Mouse (Mus musculus) erythroblast, embryonic 14.5 days (primary cell): ENCODE data around the gene Clec2l. TPM values are rescaled to one million over a fixed set of nuclear protein-coding genes. Genes with fewer than 3 reads are reported as not detected.

Source experiments
- H3K27me3 ChIP-seq: 2 replicates; pipeline ENCODE4 v1.6.1; 2012; ENCODE audit warnings: inconsistent platforms; ENCODE audit not compliant: control insufficient read depth
- H3K36me3 ChIP-seq: 2 replicates; pipeline ENCODE4 v1.6.1; 2012; ENCODE audit warnings: mild to moderate bottlenecking, inconsistent platforms; ENCODE audit not compliant: control insufficient read depth
- H3K4me1 ChIP-seq: 2 replicates; pipeline ENCODE4 v1.6.1; 2012; ENCODE audit warnings: inconsistent platforms; ENCODE audit not compliant: control insufficient read depth
- H3K4me3 ChIP-seq: replicated peaks from 2 replicates; pipeline ENCODE3; 2012; ENCODE audit warnings: moderate library complexity, mild to moderate bottlenecking, inconsistent platforms
- H3K9me3 ChIP-seq: 2 replicates; pipeline ENCODE4 v1.6.1; 2012; ENCODE audit warnings: low read length, inconsistent platforms, mixed read lengths; ENCODE audit not compliant: control insufficient read depth
- GATA1 ChIP-seq: IDR thresholded peaks from 2 replicates; pipeline ENCODE4 v1.6.1; 2012; ENCODE audit warnings: low read length, inconsistent platforms, mixed read lengths
- TAL1 ChIP-seq: IDR thresholded peaks from 3 replicates; pipeline ENCODE4 v1.6.1; 2012; ENCODE audit warnings: low read length, inconsistent platforms, mixed read lengths
- polyA plus RNA-seq: library from polyadenylated mRNA; stranded (reverse); fragments of >175 nt; gene quantifications from 2 replicates; pipeline ENCODE4 v1.2.3, GENCODE M21; 2012

Gene Clec2l
- polyA plus RNA-seq, 1 experiment, result 0.12 TPM

DNA sequence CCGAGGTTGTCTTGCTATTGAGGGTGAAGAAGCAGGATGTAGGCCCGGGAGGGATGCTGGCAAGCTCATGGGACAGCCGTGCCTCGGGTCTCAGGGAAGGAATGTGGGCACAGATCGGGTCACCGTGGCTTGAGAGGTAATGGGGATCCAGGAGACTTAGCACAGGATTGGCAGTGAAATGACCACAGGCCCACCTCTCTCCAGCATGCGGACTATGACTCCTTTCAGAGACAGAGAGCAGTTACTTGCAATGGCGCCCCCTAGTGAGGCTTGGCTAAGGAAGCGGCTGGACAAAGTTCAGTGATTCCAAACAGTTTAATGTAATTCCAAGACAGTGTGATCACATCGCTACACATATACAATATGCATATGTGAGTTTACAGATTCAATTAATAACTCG is 24.3 kb downstream of the Clec2l start:
- Histone ChIP-seq H3K27me3 (no peaks in the 10 kb centered on the region), H3K9me3 (no peaks in the 10 kb centered on the region), H3K4me3 (no peak overlapping the region), H3K4me1 (no peaks in the 10 kb centered on the region), H3K36me3 (peaks cover 56% of the 10 kb centered on the region)
- TF ChIP-seq TAL1, result no peak
- no peak for TF ChIP-seq GATA1

DNA sequence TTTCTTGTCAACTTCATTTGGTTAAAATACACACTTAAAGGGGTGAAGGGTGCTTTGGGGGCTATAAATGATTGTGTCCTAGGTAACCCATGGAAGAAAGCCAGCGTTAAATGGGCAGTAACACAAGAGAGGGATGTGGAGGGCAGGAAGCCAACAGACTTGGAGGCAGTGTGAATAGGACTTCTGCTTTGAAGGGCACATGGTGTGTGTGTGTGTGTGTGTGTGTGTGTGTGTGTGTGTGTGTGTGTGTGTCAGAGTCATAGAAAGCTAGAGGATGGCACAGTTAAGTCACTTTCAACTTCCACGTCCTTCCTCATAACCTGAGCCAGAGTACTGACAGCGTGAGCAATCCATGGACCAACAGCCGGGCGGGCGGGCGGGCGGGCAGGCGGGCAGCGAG is 26.0 kb downstream of the Clec2l start:
- peaks cover 5% of the 10 kb centered on the region for H3K4me1 ChIP-seq
- H3K9me3 ChIP-seq, result no peaks in the 10 kb centered on the region
- no peaks in the 10 kb centered on the region for H3K27me3 ChIP-seq
- peaks cover 72% of the 10 kb centered on the region for H3K36me3 ChIP-seq
- H3K4me3 ChIP-seq, result no peak overlapping the region
- TF ChIP-seq TAL1 (no peak), GATA1 (no peak)

DNA sequence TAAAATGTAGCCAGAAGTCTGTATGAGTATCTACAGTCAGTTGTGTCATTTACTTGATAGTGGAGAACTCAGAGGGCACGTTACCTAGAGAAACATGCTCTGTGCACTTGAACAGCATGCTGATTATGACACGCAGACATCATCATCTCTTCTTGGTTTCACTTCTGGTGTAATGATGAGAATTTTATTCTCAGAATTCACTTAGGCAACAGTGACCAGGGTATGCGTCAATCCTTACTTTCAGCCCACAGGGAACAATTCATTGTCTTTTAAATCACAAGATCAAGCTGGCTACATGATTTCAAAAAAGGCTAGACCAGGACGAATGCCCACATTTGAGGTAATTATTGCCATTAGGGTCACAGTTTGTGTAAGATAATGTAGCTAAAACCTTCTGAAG is 27.7 kb downstream of the Clec2l start:
- peaks cover 90% of the 10 kb centered on the region for H3K36me3 ChIP-seq

DNA sequence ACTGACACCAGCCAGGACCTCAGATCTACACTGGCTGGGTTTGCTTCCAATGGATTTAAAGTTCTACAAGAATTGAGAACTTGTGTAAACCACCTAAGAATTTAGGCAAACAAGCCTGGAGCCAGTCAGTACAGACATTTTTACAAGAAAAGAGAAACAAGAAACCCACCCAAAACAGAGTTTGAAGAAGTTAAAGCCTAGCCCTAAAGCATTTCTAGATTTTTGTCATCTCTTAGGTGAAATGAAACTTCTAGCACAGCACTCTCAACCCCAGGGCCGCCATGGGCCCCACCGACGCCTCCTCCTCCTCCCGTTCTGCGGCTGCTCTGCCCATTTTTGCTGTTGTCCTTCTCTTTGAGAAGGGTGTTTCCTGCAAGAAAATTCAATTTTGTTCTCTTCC is 28.2 kb downstream of the Clec2l start:
- TF ChIP-seq GATA1 (no peak), TAL1 (no peak)
- Histone ChIP-seq H3K4me3 (no peak overlapping the region), H3K36me3 (peaks cover 94% of the 10 kb centered on the region), H3K4me1 (peaks cover 8% of the 10 kb centered on the region), H3K27me3 (no peaks in the 10 kb centered on the region), H3K9me3 (no peaks in the 10 kb centered on the region)

More for the DNA sequence above, 27.7 kb downstream of the Clec2l start:
- no peaks in the 10 kb centered on the region for H3K9me3 ChIP-seq
- H3K27me3 ChIP-seq, result no peaks in the 10 kb centered on the region
- H3K4me1 ChIP-seq, result peaks cover 8% of the 10 kb centered on the region
- TF ChIP-seq TAL1 (no peak), GATA1 (no peak)
- no peak overlapping the region for H3K4me3 ChIP-seq

DNA sequence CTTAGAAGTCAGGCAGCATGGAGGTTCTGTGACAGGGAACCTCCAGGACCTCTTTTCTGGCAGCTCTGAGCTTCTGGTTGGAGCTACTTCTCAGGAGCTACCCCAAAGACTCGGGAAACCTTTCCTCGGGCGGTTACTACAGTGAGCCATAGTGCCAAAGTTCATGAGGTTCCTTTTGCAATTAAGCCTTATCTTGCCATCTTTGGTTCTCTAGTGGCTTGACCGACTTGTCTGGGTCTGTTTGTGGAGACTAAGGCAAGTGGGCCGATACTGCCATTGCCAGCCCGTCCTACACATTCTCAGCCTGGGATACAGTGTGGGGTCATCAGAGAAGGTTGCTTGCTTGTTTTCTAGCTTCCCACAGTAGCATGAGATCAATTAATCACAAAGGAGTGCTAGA is 29.7 kb downstream of the Clec2l start:
- Histone ChIP-seq H3K9me3 (no peaks in the 10 kb centered on the region), H3K27me3 (no peaks in the 10 kb centered on the region), H3K36me3 (peaks cover 94% of the 10 kb centered on the region), H3K4me1 (peaks cover 8% of the 10 kb centered on the region), H3K4me3 (no peak overlapping the region)
- TF ChIP-seq GATA1 (no peak), TAL1 (no peak)

DNA sequence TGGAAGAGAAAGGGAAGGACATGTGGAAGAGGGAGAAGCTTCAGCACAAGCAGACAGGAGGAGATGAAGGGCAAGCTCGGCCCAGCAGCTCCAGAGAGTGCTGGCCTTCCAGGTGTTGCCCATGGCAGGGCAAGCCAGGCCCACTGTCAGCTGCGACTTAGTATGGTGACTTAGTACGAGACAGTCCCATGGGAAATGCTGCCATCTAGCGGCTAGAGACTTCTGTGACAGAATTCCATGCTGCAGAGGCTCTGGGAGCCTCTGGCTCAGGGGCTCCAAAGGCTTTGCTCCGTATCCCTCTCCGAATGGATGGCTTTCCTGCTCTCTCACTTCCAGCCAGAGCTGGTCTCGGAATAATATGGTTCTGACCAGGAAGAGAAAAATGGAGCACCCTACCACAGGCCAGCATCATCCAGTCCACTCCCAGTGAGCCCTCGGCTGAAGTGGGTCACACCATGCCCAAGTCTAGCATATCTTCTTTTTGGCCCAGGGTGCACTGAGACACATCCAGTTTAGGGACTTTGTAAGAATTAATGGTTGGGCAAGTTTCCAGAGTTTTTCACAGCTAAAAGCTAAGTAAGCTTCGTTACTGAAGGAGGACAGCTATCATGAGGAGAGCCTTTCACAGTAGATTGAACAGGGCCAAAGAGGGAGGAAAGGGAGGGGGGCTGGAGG is 32.6 kb downstream of the Clec2l start:
- Histone ChIP-seq H3K27me3 (no peaks in the 10 kb centered on the region; the same call in 1 of the 2 replicates), H3K4me1 (peaks cover 8% of the 10 kb centered on the region), H3K9me3 (no peaks in the 10 kb centered on the region), H3K4me3 (no peak overlapping the region), H3K36me3 (peaks cover 97% of the 10 kb centered on the region)
- TF ChIP-seq TAL1, result no peak
- no peak for TF ChIP-seq GATA1

DNA sequence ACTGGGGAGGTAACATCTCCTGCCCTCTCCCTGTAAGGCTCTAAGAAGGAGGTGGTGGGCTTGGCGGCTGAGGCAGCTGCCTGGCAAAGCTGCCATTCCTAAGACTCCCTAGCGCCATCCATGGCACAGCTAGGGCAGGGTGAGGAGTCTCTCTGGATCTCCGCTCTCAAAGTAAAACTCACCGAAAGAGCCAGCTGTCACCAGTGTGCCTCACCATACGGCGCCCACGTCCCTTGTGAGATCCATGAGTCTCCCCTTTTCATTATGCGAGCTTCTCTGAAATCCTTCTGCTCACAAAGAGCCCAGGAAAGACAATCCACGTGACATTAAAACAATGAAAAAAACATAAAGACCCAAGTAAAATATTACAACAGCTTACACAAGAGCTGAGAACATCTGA is 33.7 kb downstream of the Clec2l start:
- TF ChIP-seq GATA1 (no peak), TAL1 (no peak)
- no peaks in the 10 kb centered on the region; the same call in 1 of the 2 replicates for H3K27me3 ChIP-seq

DNA sequence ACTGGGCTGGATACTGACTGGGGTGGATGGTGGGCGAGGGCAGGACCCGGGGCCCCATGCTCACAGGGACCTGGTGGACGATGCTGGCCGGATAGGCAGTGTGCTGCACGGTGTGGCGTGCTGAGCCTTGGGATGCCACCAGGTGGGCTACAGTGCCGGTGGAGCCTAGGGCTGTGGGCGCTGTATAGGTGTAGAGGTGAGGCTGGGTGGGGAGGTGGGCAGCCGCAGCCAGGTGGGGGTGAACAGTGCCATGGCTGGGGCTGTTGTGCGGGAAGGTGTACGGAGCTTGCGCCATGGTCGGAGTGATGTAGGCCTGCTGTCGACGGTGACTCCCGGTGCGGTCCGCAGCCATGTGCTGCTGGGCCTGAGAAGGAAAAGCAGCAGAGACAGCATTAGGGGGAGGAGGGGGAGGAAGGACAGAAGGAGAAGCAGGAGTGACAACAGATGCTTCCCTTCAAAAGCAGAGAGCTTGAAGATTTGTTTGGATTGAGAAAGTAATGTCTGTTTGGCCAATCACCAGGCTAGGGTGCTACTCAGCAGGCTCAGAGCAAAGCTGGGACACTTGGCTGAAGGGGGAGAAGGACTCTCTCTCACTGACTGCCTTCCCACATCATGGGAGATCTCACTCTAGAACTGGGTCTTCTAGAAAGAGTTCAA is 35.5 kb downstream of the Clec2l start:
- TF ChIP-seq TAL1 (no peak), GATA1 (no peak)
- H3K4me3 ChIP-seq, result no peak overlapping the region
- H3K36me3 ChIP-seq, result peaks cover 97% of the 10 kb centered on the region

More for the DNA sequence above, 33.7 kb downstream of the Clec2l start:
- peaks cover 97% of the 10 kb centered on the region for H3K36me3 ChIP-seq
- H3K4me1 ChIP-seq, result peaks cover 8% of the 10 kb centered on the region
- no peaks in the 10 kb centered on the region for H3K9me3 ChIP-seq
- H3K4me3 ChIP-seq, result no peak overlapping the region

DNA sequence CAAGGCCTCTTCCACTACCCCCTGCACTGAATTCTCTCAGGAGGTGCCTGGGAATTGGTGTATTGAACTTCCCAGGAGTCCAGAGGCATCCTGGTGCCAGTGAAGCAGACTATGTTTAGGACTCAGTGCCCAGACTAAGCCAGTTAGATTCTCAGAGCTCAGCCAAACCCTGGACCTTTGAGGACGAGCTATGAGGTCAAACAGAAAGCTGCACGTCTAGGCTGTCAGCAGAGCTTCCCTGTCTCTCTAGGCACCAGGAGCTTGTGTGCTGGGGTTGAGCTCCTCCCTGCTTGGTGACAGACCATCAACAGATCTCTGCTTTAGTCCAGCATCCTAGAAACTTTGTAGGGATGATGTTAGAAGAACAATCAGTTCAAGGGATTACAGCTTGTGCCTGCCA is 38.6 kb downstream of the Clec2l start:
- TF ChIP-seq GATA1, result no peak
- no peak for TF ChIP-seq TAL1
- no peaks in the 10 kb centered on the region for H3K4me1 ChIP-seq
- H3K36me3 ChIP-seq, result peaks cover 94% of the 10 kb centered on the region
- no peak overlapping the region for H3K4me3 ChIP-seq
- no peaks in the 10 kb centered on the region for H3K9me3 ChIP-seq
- no peaks in the 10 kb centered on the region; the same call in 1 of the 2 replicates for H3K27me3 ChIP-seq

More for the DNA sequence above, 35.5 kb downstream of the Clec2l start:
- Histone ChIP-seq H3K9me3 (no peaks in the 10 kb centered on the region), H3K4me1 (peaks cover 7% of the 10 kb centered on the region), H3K27me3 (no peaks in the 10 kb centered on the region; the same call in 1 of the 2 replicates)
